Mouse (Mus musculus) C2C12 (cell line): Measurements from ENCODE around the gene Hoxd8. TPM values are rescaled to one million over a fixed set of nuclear protein-coding genes. Genes with fewer than 3 reads are reported as not detected.

Source experiments
- H3K27me3 ChIP-seq: one replicate; pipeline ENCODE4 v1.6.1; 2011; ENCODE audit not compliant: control insufficient read depth, insufficient read depth, insufficient read length
- H3K36me3 ChIP-seq: one replicate; pipeline ENCODE4 v1.6.1; 2011; ENCODE audit not compliant: control insufficient read depth, insufficient read depth
- H3K4me3 ChIP-seq: one replicate; pipeline ENCODE4 v1.5.1; 2011; ENCODE audit warnings: mild to moderate bottlenecking, control low read depth; ENCODE audit not compliant: poor library complexity, insufficient read depth, severe bottlenecking
- H3K79me2 ChIP-seq: one replicate; pipeline ENCODE4 v1.6.1; 2011; ENCODE audit not compliant: control insufficient read depth, insufficient read depth
- H3K79me3 ChIP-seq: one replicate; pipeline ENCODE4 v1.6.1; 2011; ENCODE audit warnings: low read depth, control low read depth
- H3ac ChIP-seq: one replicate; pipeline ENCODE3; 2011; ENCODE audit warnings: low read depth; ENCODE audit not compliant: control insufficient read depth, insufficient read length
- CEBPB ChIP-seq: IDR thresholded peaks from one replicate; pipeline ENCODE4 v1.6.1; 2011; ENCODE audit warnings: low read depth, mild to moderate bottlenecking, control low read depth, moderate library complexity
- CTCF ChIP-seq: IDR thresholded peaks from one replicate; pipeline ENCODE4 v1.5.1; 2011; ENCODE audit not compliant: control insufficient read depth, insufficient read depth, insufficient read length
- FOSL1 ChIP-seq: IDR thresholded peaks from one replicate; pipeline ENCODE4 v1.8.0; 2011; ENCODE audit warnings: mild to moderate bottlenecking, low read length; ENCODE audit not compliant: poor library complexity, insufficient read depth, severe bottlenecking
- MAX ChIP-seq: IDR thresholded peaks from one replicate; pipeline ENCODE4 v1.6.1; 2011; ENCODE audit warnings: mild to moderate bottlenecking, control low read depth
- MYOD1 ChIP-seq: IDR thresholded peaks from one replicate; pipeline ENCODE4 v1.6.1; 2011; ENCODE audit warnings: low read depth; ENCODE audit not compliant: control insufficient read depth, insufficient read length
- MYOG ChIP-seq: IDR thresholded peaks from one replicate; pipeline ENCODE4 v1.6.1; 2011; ENCODE audit not compliant: control insufficient read depth, insufficient read length; ENCODE audit errors: extremely low read depth
- USF1 ChIP-seq: IDR thresholded peaks from one replicate; pipeline ENCODE4 v1.6.1; 2011; ENCODE audit warnings: low read depth, mild to moderate bottlenecking, control low read depth, moderate library complexity
- polyA plus RNA-seq: library from polyadenylated mRNA; unstranded; fragments of >200 nt; fragmentation: generic; extraction: Trizol; gene quantifications from one replicate; pipeline ENCODE4 v1.2.1, GENCODE M21; 2012; ENCODE audit warnings: missing spikeins

Hoxd8 gene
- polyA plus RNA-seq, 1 experiment, result not detected

GRCm38 (mm10) chr2:74746298-74746921, 42.0 kb downstream of the Hoxd8 start:
- Histone ChIP-seq H3ac (no peak overlapping the region), H3K79me2 (no peaks in the 10 kb centered on the region), H3K27me3 (peaks cover 22% of the 10 kb centered on the region), H3K4me3 (no peak overlapping the region), H3K36me3 (no peaks in the 10 kb centered on the region), H3K79me3 (no peaks in the 10 kb centered on the region)
- TF ChIP-seq MYOD1 (no peak), CTCF (no peak), USF1 (no peak), MAX (no peak), FOSL1 (no peak), MYOG (no peak), CEBPB (no peak)

GRCm38 (mm10) chr2:74747006-74747405, 42.6 kb downstream of the Hoxd8 start:
- Histone ChIP-seq H3K79me3 (no peaks in the 10 kb centered on the region), H3K79me2 (no peaks in the 10 kb centered on the region), H3K4me3 (no peak overlapping the region), H3K36me3 (no peaks in the 10 kb centered on the region), H3ac (no peak overlapping the region), H3K27me3 (peaks cover 22% of the 10 kb centered on the region)
- TF ChIP-seq MYOG (no peak), USF1 (no peak), MAX (no peak), FOSL1 (no peak), MYOD1 (no peak), CEBPB (no peak), CTCF (no peak)

- no peak for TF ChIP-seq MYOD1
- no peak for TF ChIP-seq MYOG
- no peak for TF ChIP-seq MAX
- no peak for TF ChIP-seq USF1
- no peak for TF ChIP-seq CEBPB
- no peak for TF ChIP-seq CTCF
- TF ChIP-seq FOSL1, result no peak
- Histone ChIP-seq H3ac (no peak overlapping the region), H3K79me3 (no peaks in the 10 kb centered on the region), H3K27me3 (peaks cover 28% of the 10 kb centered on the region), H3K36me3 (no peaks in the 10 kb centered on the region), H3K4me3 (no peak overlapping the region), H3K79me2 (no peaks in the 10 kb centered on the region)
These were observed 43.3 kb downstream of the Hoxd8 start for GRCm38 (mm10) chr2:74747661-74748141.

GRCm38 (mm10) chr2:74748436-74748995, 44.1 kb downstream of the Hoxd8 start:
- TF ChIP-seq MYOD1 (no peak), FOSL1 (no peak), USF1 (no peak), MAX (no peak), CEBPB (no peak), CTCF (no peak), MYOG (no peak)
- peaks cover 36% of the 10 kb centered on the region for H3K27me3 ChIP-seq

GRCm38 (mm10) chr2:74749337-74750121, 45.1 kb downstream of the Hoxd8 start:
- Histone ChIP-seq H3K36me3 (no peaks in the 10 kb centered on the region), H3K79me3 (no peaks in the 10 kb centered on the region), H3K27me3 (peaks cover 36% of the 10 kb centered on the region), H3ac (no peak overlapping the region), H3K79me2 (no peaks in the 10 kb centered on the region), H3K4me3 (no peak overlapping the region)
- no peak for TF ChIP-seq CTCF
- no peak for TF ChIP-seq CEBPB
- TF ChIP-seq USF1, result no peak
- no peak for TF ChIP-seq MYOD1
- no peak for TF ChIP-seq MYOG
- no peak for TF ChIP-seq FOSL1
- TF ChIP-seq MAX, result no peak

More at GRCm38 (mm10) chr2:74748436-74748995, 44.1 kb downstream of the Hoxd8 start:
- no peaks in the 10 kb centered on the region for H3K79me3 ChIP-seq
- H3K4me3 ChIP-seq, result no peak overlapping the region
- H3K36me3 ChIP-seq, result no peaks in the 10 kb centered on the region
- no peaks in the 10 kb centered on the region for H3K79me2 ChIP-seq
- H3ac ChIP-seq, result no peak overlapping the region
